Mouse (Mus musculus): ENCODE measurements around the gene Aaed1. TPM values are rescaled to one million over a fixed set of nuclear protein-coding genes. Genes with fewer than 3 reads are reported as not detected.
A peak's percentile ranks its signal among the peaks of the same experiment; 100 is the strongest.
"Not testable (repeated sequence)": the region's sequence is repeated elsewhere in the genome, so short reads cannot be mapped to it uniquely, and the experiment has no call there.

The Aaed1 gene
- total RNA-seq, 1 experiment from 2014 or later, result 47.8 TPM

- ATAC-seq (replicated peaks; ENCODE audit: low read depth, poor library complexity, severe bottlenecking), result no peak
Measured at GRCm38 (mm10) chr13:64257010-64257813, 55.3 kb downstream of the Aaed1 start.

GRCm38 (mm10) chr13:64254185-64254584 lies 58.3 kb downstream of the Aaed1 start:
- not testable (repeated sequence) for ATAC-seq (replicated peaks; ENCODE audit: low read depth, poor library complexity, severe bottlenecking)

GRCm38 (mm10) chr13:64253697-64254096 lies 58.8 kb downstream of the Aaed1 start:
- no peak for ATAC-seq (replicated peaks; ENCODE audit: low read depth, poor library complexity, severe bottlenecking)

GRCm38 (mm10) chr13:64252147-64252546 lies 60.4 kb downstream of the Aaed1 start:
- ATAC-seq (replicated peaks; ENCODE audit: low read depth, poor library complexity, severe bottlenecking), result no peak

- peak; percentile 46 for ATAC-seq (replicated peaks; ENCODE audit: low read depth, poor library complexity, severe bottlenecking)
Measured at GRCm38 (mm10) chr13:64250363-64250762, 62.1 kb downstream of the Aaed1 start.

GRCm38 (mm10) chr13:64248775-64249524 lies 63.6 kb downstream of the Aaed1 start:
- peak; percentile 92 for ATAC-seq (replicated peaks; ENCODE audit: low read depth, poor library complexity, severe bottlenecking)

- ATAC-seq (replicated peaks; ENCODE audit: low read depth, poor library complexity, severe bottlenecking), result peak; percentile 88
Measured at GRCm38 (mm10) chr13:64248161-64248774, 64.2 kb downstream of the Aaed1 start.

- ATAC-seq (replicated peaks; ENCODE audit: low read depth, poor library complexity, severe bottlenecking), result no peak
Measured at GRCm38 (mm10) chr13:64246106-64246505, 66.4 kb downstream of the Aaed1 start.

GRCm38 (mm10) chr13:64244685-64245261 lies 67.7 kb downstream of the Aaed1 start:
- no peak for ATAC-seq (replicated peaks; ENCODE audit: low read depth, poor library complexity, severe bottlenecking)

GRCm38 (mm10) chr13:64242721-64243120 lies 69.8 kb downstream of the Aaed1 start:
- ATAC-seq (replicated peaks; ENCODE audit: low read depth, poor library complexity, severe bottlenecking), result no peak

- ATAC-seq (replicated peaks; ENCODE audit: low read depth, poor library complexity, severe bottlenecking), result no peak
Measured at GRCm38 (mm10) chr13:64240626-64241025, 71.9 kb downstream of the Aaed1 start.

- ATAC-seq (replicated peaks; ENCODE audit: low read depth, poor library complexity, severe bottlenecking), result no peak
Measured at GRCm38 (mm10) chr13:64237681-64238157, 74.8 kb downstream of the Aaed1 start.

- no peak for ATAC-seq (replicated peaks; ENCODE audit: low read depth, poor library complexity, severe bottlenecking)
Measured at GRCm38 (mm10) chr13:64237000-64237680, 75.4 kb downstream of the Aaed1 start.

- no peak for ATAC-seq (replicated peaks; ENCODE audit: low read depth, poor library complexity, severe bottlenecking)
Measured at GRCm38 (mm10) chr13:64235777-64236176, 76.7 kb downstream of the Aaed1 start.

- ATAC-seq (replicated peaks; ENCODE audit: low read depth, poor library complexity, severe bottlenecking), result no peak
Measured at GRCm38 (mm10) chr13:64235062-64235715, 77.3 kb downstream of the Aaed1 start.

- no peak for ATAC-seq (replicated peaks; ENCODE audit: low read depth, poor library complexity, severe bottlenecking)
Measured at GRCm38 (mm10) chr13:64233139-64233538, 79.4 kb downstream of the Aaed1 start.

GRCm38 (mm10) chr13:64226725-64227124 lies 85.8 kb downstream of the Aaed1 start:
- ATAC-seq (replicated peaks; ENCODE audit: low read depth, poor library complexity, severe bottlenecking), result no peak

GRCm38 (mm10) chr13:64225738-64226137 lies 86.8 kb downstream of the Aaed1 start:
- ATAC-seq (replicated peaks; ENCODE audit: low read depth, poor library complexity, severe bottlenecking), result no peak
